Comparison of ENCODE assay signal across 8 mouse cellular contexts in the genomic region with DNA sequence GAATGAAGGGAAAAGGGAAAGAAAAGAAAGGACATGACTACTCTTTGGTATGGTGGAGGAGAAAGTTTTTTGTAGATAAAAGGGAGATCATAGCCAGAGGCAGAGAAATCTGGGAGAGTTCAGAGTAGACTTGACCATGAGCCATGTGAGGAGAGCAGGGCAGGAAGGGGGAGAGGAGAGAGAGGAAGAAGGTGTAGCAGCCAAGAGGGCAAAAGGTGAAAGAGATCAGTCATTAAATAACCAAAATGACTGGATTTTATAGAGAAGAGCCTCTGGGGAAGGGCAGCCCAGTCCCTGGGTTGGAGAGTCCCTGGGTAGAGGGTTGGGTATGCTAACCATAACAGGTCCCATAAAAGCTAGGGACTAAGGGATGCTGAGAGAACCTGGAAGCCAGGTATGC. TPM values are rescaled to one million over a fixed set of nuclear protein-coding genes. Genes with fewer than 3 reads are reported as not detected.
DNase-seq lines count a peak whose midpoint lies in the region; ATAC-seq and TF ChIP-seq lines count a peak whose summit lies in the region.

No protein-coding gene starts in this region.

- no peak for TF ChIP-seq CTCF in intestine, postnatal 0 days (IDR thresholded peaks at IDR 0.05; ENCODE audit: low read depth)

- peaks cover 8% of the 10 kb centered on the region for H3K4me1 ChIP-seq in heart, embryonic 13.5 days
- H3K4me1 ChIP-seq in embryonic facial prominence, embryonic 10.5 days: peaks cover 19% of the 10 kb centered on the region
- peaks cover 4% of the 10 kb centered on the region for H3K4me1 ChIP-seq in intestine, postnatal 0 days (replicated peaks; ENCODE audit: control insufficient read depth, insufficient read depth, low read length)
- H3K4me1 ChIP-seq in midbrain, embryonic 13.5 days (replicated peaks): peaks cover 23% of the 10 kb centered on the region

- no peak overlapping the region for H3K9ac ChIP-seq in heart, embryonic 13.5 days
- H3K9ac ChIP-seq in intestine, postnatal 0 days (ENCODE audit: low read depth, low read length): no peak overlapping the region
- no peak overlapping the region for H3K9ac ChIP-seq in midbrain, embryonic 13.5 days (replicated peaks)

- no peak for DNase-seq in heart, adult 11 months
- DNase-seq in embryonic facial prominence, embryonic 10.5 days (ENCODE audit: low spot score): no peak
- DNase-seq in frontal cortex, postnatal 36 days (ENCODE audit: low spot score in 2 of 2): no peak
- DNase-seq in urinary bladder, postnatal 4 days (ENCODE audit: low spot score in 2 of 2): no peak
- DNase-seq in cerebellum, postnatal 10 days: no peak

- peak overlapping the region; percentile 77 for H3K4me2 ChIP-seq in heart, embryonic 13.5 days
- H3K4me2 ChIP-seq in intestine, postnatal 0 days (replicated peaks; ENCODE audit: low read depth): peak overlapping the region; percentile 82; the same call in 1 of the 2 replicates
- H3K4me2 ChIP-seq in midbrain, embryonic 13.5 days (replicated peaks): peak overlapping the region; percentile 65

- H3K36me3 ChIP-seq in heart, embryonic 13.5 days: 0 out of 2 replicates have a peak, but pooled peaks cover 4% of the 10 kb centered on the region
- no peaks in the 10 kb centered on the region; the same call in 1 of the 2 replicates for H3K36me3 ChIP-seq in embryonic facial prominence, embryonic 10.5 days (replicated peaks)
- no peaks in the 10 kb centered on the region for H3K36me3 ChIP-seq in intestine, postnatal 0 days (ENCODE audit: control insufficient read depth, insufficient read depth)
- H3K36me3 ChIP-seq in midbrain, embryonic 13.5 days: no peaks in the 10 kb centered on the region

- ATAC-seq in heart, embryonic 13.5 days (ENCODE audit: extremely low read depth, insufficient number of reproducible peaks, low FRiP score, low TSS enrichment): no peak
- ATAC-seq in intestine, postnatal 0 days: no peak
- ATAC-seq in midbrain, embryonic 13.5 days: peak; percentile 6; the same call in 1 of the 2 replicates

- H3K27me3 ChIP-seq in heart, embryonic 13.5 days (replicated peaks): no peaks in the 10 kb centered on the region; the same call in 1 of the 2 replicates
- H3K27me3 ChIP-seq in embryonic facial prominence, embryonic 10.5 days (replicated peaks; ENCODE audit: low read depth, poor library complexity, severe bottlenecking): no peaks in the 10 kb centered on the region; the same call in 1 of the 2 replicates
- H3K27me3 ChIP-seq in intestine, postnatal 0 days (replicated peaks; ENCODE audit: control insufficient read depth, insufficient read depth, low read length): no peaks in the 10 kb centered on the region
- no peaks in the 10 kb centered on the region for H3K27me3 ChIP-seq in midbrain, embryonic 13.5 days

- peak overlapping the region; percentile 92; the same call in 1 of the 2 replicates for H3K4me3 ChIP-seq in heart, embryonic 13.5 days
- H3K4me3 ChIP-seq in embryonic facial prominence, embryonic 10.5 days: peak overlapping the region; percentile 86
- no peak overlapping the region for H3K4me3 ChIP-seq in intestine, postnatal 0 days (ENCODE audit: low read depth, low read length)
- peak overlapping the region; percentile 88 for H3K4me3 ChIP-seq in midbrain, embryonic 13.5 days (replicated peaks)

- H3K27ac ChIP-seq in heart, embryonic 13.5 days (replicated peaks): no peak overlapping the region
- H3K27ac ChIP-seq in embryonic facial prominence, embryonic 10.5 days (replicated peaks): no peak overlapping the region
- no peak overlapping the region for H3K27ac ChIP-seq in intestine, postnatal 0 days (ENCODE audit: low read depth, low read length)
- H3K27ac ChIP-seq in midbrain, embryonic 13.5 days: no peak overlapping the region

- H3K9me3 ChIP-seq in heart, embryonic 13.5 days: no peaks in the 10 kb centered on the region
- no peaks in the 10 kb centered on the region for H3K9me3 ChIP-seq in embryonic facial prominence, embryonic 10.5 days
- no peaks in the 10 kb centered on the region for H3K9me3 ChIP-seq in intestine, postnatal 0 days (ENCODE audit: control insufficient read depth)
- no peaks in the 10 kb centered on the region for H3K9me3 ChIP-seq in midbrain, embryonic 13.5 days

RNA-seq across cellular contexts. Expression of a gene that starts 0.9 kb away (rescaled TPM):
- 4.8 and 5.0 TPM in 2 replicates for polyA plus RNA-seq in heart, embryonic 13.5 days (2015; fragmentation: Nextera tagmentation; extraction: Ambion mirVana)
- polyA plus RNA-seq in embryonic facial prominence, embryonic 10.5 days (2016; fragmentation: Nextera tagmentation; extraction: Ambion mirVana): 10.7 and 11.4 TPM in 2 replicates
- polyA plus RNA-seq in intestine, postnatal 0 days (2015; fragmentation: Nextera tagmentation; extraction: Ambion mirVana): 3.2 and 3.4 TPM in 2 replicates
- polyA plus RNA-seq in midbrain, embryonic 13.5 days (2015; fragmentation: Nextera tagmentation; extraction: Ambion mirVana): 9.9 and 10.9 TPM in 2 replicates
